Mouse (Mus musculus) embryonic facial prominence, embryonic 14.5 days (tissue): ENCODE data around the gene Cd101. TPM values are rescaled to one million over a fixed set of nuclear protein-coding genes. Genes with fewer than 3 reads are reported as not detected.

Experiments used
- ATAC-seq: fragments of 200-750 bp; cut with Nextera tagmentation; 2 replicates; pipeline ENCODE4 v1.8.0; 2017; ENCODE audit warnings: low read depth, moderate number of reproducible peaks, moderate TSS enrichment
- DNase-seq: peaks from one replicate; pipeline ENCODE4 v3.0.0-alpha.2; 2015; ENCODE audit warnings: low spot score
- H3K27ac ChIP-seq: fragments of 300-500 bp; sonication (generic); replicated peaks from 2 replicates; pipeline ENCODE4 v1.5.1; 2014; ENCODE audit warnings: low read depth, mild to moderate bottlenecking, low read length, moderate library complexity
- H3K27me3 ChIP-seq: fragments of 300-500 bp; sonication (generic); replicated peaks from 2 replicates; pipeline ENCODE4 v1.6.1; 2014; ENCODE audit warnings: low read length; ENCODE audit not compliant: control insufficient read depth, insufficient read depth
- H3K36me3 ChIP-seq: fragments of 300-500 bp; sonication (generic); 2 replicates; pipeline ENCODE4 v1.6.1; 2014; ENCODE audit warnings: low read length, mixed read lengths; ENCODE audit not compliant: control insufficient read depth, insufficient read depth
- H3K4me1 ChIP-seq: fragments of 300-500 bp; sonication (generic); 2 replicates; pipeline ENCODE4 v1.6.1; 2014; ENCODE audit warnings: antibody characterized with exemption, low read length; ENCODE audit not compliant: control insufficient read depth, insufficient read depth
- H3K4me2 ChIP-seq: fragments of 300-500 bp; sonication (generic); 2 replicates; pipeline ENCODE4 v1.6.1; 2014; ENCODE audit warnings: low read depth, mild to moderate bottlenecking, low read length, moderate library complexity, mixed read lengths
- H3K4me3 ChIP-seq: fragments of 300-500 bp; sonication (generic); 2 replicates; pipeline ENCODE4 v1.5.1; 2014; ENCODE audit warnings: low read depth, mild to moderate bottlenecking, low read length
- H3K9ac ChIP-seq: fragments of 300-500 bp; sonication (generic); 2 replicates; pipeline ENCODE4 v1.6.1; 2014; ENCODE audit warnings: low read depth, mild to moderate bottlenecking, low read length, moderate library complexity, mixed read lengths
- H3K9me3 ChIP-seq: fragments of 300-500 bp; sonication (generic); 2 replicates; pipeline ENCODE4 v1.6.1; 2016; ENCODE audit warnings: low read length; ENCODE audit not compliant: control insufficient read depth
- WGBS: fragments of 180-500 bp; shearing (Covaris S2); extraction: QIAGEN DNeasy Blood & Tissue Kit; methylation state at CpG from one replicate; pipeline ENCODE4 v1.1.7; 2014; 5-methylcytosine and 5-hydroxymethylcytosine counted together
- polyA plus RNA-seq: library from polyadenylated mRNA; unstranded; fragments of >200 nt; fragmentation: Nextera tagmentation; extraction: Ambion mirVana; gene quantifications from 2 replicates; pipeline ENCODE4 v1.2.1, GENCODE M21; 2014

Gene Cd101
- polyA plus RNA-seq, 1 experiment from 2014 or later = 0.24 TPM

DNA sequence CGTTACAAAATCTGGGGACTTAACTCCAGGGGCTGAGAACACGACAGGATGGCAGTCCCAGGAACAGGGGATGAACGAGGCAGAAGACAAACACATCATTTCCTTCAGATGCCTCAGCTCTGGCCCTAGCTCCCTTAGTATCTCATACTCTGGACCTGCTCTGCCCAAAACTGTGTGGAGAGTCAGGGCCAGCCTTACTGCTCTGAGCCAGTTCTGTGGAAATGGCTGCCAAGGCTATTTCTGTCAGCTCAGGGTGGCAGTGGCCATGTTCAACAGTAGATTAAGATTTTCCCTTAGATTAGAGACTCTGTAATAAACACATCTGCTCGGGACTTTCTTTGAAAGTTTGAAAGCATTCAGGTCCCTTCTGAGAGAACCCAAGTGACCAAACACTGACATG, 22.2 kb upstream of the Cd101 start:
- DNase-seq (no peak), ATAC-seq (no peak)
- Histone ChIP-seq H3K9ac (no peak overlapping the region), H3K27me3 (no peaks in the 10 kb centered on the region), H3K4me2 (no peak overlapping the region), H3K36me3 (peaks cover 53% of the 10 kb centered on the region), H3K27ac (no peak overlapping the region), H3K4me1 (no peaks in the 10 kb centered on the region), H3K9me3 (no peaks in the 10 kb centered on the region), H3K4me3 (no peak overlapping the region)
- WGBS = 69% methylated on average over 4 of the region's 4 CpGs

DNA sequence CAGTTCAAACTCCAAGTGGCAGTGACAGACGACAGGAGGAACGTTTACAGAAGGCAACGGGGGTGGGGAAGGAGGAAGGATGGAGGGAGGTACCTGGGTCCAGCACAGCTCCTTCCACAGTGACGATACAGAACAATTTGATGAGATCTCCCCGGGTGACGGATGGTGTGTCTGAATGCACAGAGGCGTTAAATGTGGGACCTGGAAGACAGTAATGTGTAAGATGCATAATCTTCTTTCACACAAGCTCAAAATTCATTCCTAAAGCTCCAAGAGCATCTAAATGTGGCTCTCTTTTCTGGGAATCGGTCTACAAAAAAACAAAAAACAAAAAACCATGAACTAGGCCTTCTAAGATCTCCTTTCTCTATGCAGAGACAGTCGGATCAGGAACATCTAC, 20.6 kb upstream of the Cd101 start:
- Histone ChIP-seq H3K4me3 (no peak overlapping the region), H3K9me3 (no peaks in the 10 kb centered on the region), H3K4me2 (no peak overlapping the region), H3K36me3 (peaks cover 47% of the 10 kb centered on the region), H3K27me3 (no peaks in the 10 kb centered on the region), H3K27ac (no peak overlapping the region), H3K9ac (no peak overlapping the region), H3K4me1 (no peaks in the 10 kb centered on the region)
- no peak for DNase-seq
- no peak for ATAC-seq
- 79% methylated on average over 9 of the region's 9 CpGs for WGBS

DNA sequence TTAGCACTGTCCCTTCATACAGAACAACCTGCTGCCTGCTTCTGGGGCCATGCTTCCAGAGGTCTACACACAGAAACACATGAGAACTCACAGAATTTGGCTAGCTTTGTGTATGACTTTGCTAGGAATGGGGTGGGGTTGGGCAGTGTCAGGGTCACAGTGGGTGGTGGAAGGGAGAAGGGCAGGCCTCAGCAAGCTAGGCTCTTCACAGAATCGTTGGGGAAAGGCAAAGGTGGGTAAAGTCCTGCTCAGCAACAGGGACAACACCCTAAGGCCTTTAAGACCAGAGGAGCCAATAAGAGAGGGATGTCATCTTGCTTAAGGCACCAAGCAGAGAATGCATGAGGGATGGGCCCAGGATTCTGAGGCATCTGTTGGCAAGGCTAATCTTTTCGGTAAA, 19.4 kb upstream of the Cd101 start:
- H3K4me1 ChIP-seq = no peaks in the 10 kb centered on the region
- H3K27ac ChIP-seq = no peak overlapping the region
- no peak overlapping the region for H3K4me2 ChIP-seq
- 79% methylated on average over 2 of the region's 2 CpGs for WGBS
- no peak for DNase-seq
- peaks cover 42% of the 10 kb centered on the region for H3K36me3 ChIP-seq
- no peak overlapping the region for H3K9ac ChIP-seq
- no peaks in the 10 kb centered on the region for H3K9me3 ChIP-seq
- no peak overlapping the region for H3K4me3 ChIP-seq
- no peak for ATAC-seq
- no peaks in the 10 kb centered on the region for H3K27me3 ChIP-seq

DNA sequence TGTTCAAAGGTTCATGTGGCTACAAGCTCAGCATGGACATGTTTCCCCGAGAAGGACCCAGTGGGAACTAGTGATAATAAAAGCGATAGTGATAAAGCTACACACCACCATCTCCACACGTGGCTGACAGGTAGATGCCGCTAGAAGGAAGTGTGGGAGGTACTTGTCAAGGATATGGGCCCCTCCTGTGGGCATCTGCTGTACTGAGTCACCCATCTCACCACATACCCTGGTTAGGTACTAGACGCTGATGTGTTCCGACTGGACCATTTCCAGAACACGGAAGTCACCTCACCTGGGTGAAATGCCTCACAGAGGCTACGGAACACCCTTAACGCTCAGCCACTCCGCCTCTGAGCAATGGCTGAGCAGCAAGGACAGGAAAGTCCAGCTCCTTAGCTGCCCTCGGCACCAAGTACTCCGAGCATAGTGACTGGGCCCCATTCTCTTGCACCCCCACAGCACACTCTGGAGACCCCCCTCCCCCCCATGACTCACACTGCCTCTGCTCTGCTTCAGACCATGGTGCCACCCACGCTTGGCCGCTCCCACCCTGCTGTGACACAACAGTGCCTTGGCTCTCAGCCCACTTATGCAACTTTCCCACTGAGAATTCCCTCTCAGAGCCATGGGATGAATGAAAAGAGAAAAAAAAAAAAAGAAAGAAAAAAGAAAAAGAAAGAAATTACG, 18.4 kb upstream of the Cd101 start:
- WGBS = 82% methylated on average over 15 of the region's 15 CpGs
- H3K36me3 ChIP-seq = peaks cover 43% of the 10 kb centered on the region
- peak; percentile 33 for DNase-seq
- ATAC-seq = no peak
- no peak overlapping the region for H3K4me2 ChIP-seq
- no peak overlapping the region for H3K9ac ChIP-seq
- no peak overlapping the region for H3K4me3 ChIP-seq
- no peaks in the 10 kb centered on the region for H3K4me1 ChIP-seq
- no peaks in the 10 kb centered on the region for H3K9me3 ChIP-seq
- H3K27ac ChIP-seq = no peak overlapping the region
- H3K27me3 ChIP-seq = no peaks in the 10 kb centered on the region

DNA sequence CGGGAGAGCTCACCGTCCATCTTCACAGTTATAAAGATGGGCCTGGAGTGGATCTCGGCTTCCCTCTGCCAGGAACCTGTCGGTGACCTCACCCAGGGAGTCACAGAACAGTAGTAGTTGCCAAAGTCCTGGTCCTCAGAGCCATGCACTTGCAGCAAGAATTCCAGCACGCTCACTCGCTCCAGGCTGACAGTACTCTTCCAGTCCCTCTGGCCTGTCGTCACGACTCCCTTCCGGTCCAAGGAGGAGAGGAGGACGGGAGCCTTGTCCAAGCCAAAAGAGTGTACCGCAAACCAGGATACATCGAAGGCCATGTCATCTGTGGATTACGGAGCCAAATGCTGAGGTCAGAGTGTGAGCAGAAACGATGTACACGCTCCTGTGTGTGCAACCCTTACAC, 16.1 kb upstream of the Cd101 start:
- peaks cover 51% of the 10 kb centered on the region for H3K36me3 ChIP-seq
- H3K27ac ChIP-seq = no peak overlapping the region; the same call in 1 of the 2 replicates
- no peak overlapping the region for H3K4me3 ChIP-seq
- WGBS = 90% methylated on average over 15 of the region's 15 CpGs
- DNase-seq = no peak
- H3K9me3 ChIP-seq = no peaks in the 10 kb centered on the region
- no peak overlapping the region for H3K4me2 ChIP-seq
- no peak for ATAC-seq
- H3K4me1 ChIP-seq = no peaks in the 10 kb centered on the region
- no peaks in the 10 kb centered on the region for H3K27me3 ChIP-seq
- no peak overlapping the region for H3K9ac ChIP-seq

DNA sequence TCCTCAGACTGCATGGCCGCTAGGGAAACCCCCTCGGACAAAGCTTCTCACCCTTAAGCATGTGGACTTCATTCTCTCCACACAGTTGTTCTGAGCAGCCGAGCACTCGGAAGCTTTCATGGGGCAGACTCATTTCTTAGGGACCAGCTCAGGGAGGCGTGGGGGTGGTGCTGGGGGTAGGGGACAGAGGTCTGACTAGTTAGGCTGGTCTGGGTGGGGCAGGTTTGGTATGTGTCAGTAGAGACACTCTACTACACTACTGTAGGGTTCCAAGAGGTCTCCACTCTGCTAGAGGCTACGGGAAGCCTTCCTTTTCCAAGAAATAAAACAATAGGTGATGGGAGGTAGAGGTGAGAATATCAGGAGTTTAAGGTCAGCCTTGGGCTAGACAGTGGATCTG, 15.3 kb upstream of the Cd101 start:
- H3K4me3 ChIP-seq = no peak overlapping the region
- H3K27me3 ChIP-seq = no peaks in the 10 kb centered on the region
- H3K27ac ChIP-seq = no peak overlapping the region
- H3K9ac ChIP-seq = no peak overlapping the region
- no peak for DNase-seq
- no peak overlapping the region for H3K4me2 ChIP-seq
- no peaks in the 10 kb centered on the region for H3K9me3 ChIP-seq
- H3K36me3 ChIP-seq = peaks cover 55% of the 10 kb centered on the region
- no peaks in the 10 kb centered on the region for H3K4me1 ChIP-seq
- no peak for ATAC-seq
- WGBS = 75% methylated on average over 6 of the region's 6 CpGs

DNA sequence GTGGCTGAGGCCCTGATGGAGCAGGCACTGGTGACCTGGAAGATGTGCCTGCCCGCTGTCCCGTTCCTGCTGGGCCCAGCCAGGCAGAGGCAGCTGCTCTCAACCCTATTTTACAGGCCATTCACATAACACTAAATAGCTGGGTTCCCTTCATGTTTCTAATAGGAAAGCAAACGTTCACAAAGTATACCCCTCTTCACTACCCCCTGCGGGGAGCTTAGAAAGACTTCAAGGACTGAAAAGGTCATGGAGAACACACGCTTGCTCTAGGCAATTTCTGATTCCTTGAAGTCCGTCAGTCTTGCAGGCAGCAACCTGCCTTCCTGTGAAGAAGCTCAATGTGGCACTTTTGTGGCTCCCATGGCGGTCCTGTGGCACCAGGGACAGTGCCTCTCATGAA, 12.6 kb upstream of the Cd101 start:
- ATAC-seq = no peak
- no peaks in the 10 kb centered on the region for H3K4me1 ChIP-seq

DNA sequence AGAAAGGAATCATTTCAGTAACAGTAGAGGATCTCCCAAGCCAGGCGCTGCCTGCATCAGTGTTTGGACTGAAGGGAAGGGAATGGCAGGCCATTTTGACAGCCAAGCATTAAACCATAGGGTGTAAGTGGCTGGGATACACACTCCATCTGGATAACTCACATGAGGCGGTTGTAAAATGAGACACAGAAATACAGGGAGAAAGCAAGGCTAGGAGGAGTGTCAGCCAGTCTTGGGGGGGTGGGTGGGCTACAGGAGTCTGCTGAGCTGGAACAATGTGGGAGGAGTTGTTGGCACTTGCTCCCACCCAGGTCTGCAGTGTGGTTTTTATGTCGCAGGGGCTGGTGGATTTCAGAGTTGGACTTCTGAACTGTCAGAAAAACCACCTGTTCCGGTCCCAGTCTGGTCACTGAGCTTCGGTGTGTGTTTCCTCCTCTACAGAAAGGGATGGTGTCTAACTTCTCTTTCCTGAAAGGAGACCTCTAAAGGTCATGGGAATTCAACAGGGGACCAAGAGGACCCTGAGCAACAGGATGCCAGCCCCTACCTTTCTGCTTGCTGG, 8.7 kb upstream of the Cd101 start:
- Histone ChIP-seq H3K9ac (no peak overlapping the region), H3K9me3 (no peaks in the 10 kb centered on the region), H3K4me2 (no peak overlapping the region), H3K27me3 (no peaks in the 10 kb centered on the region), H3K36me3 (peaks cover 18% of the 10 kb centered on the region), H3K27ac (no peak overlapping the region), H3K4me1 (0 out of 2 replicates have a peak, but pooled peaks cover 2% of the 10 kb centered on the region), H3K4me3 (no peak overlapping the region)
- DNase-seq (no peak), ATAC-seq (no peak)
- WGBS = 68% methylated on average over 5 of the region's 5 CpGs

More for the DNA sequence above, 12.6 kb upstream of the Cd101 start:
- Histone ChIP-seq H3K9ac (no peak overlapping the region), H3K36me3 (peaks cover 37% of the 10 kb centered on the region), H3K27me3 (no peaks in the 10 kb centered on the region), H3K27ac (no peak overlapping the region), H3K9me3 (no peaks in the 10 kb centered on the region), H3K4me2 (no peak overlapping the region), H3K4me3 (no peak overlapping the region)
- WGBS = 68% methylated on average over 7 of the region's 7 CpGs
- DNase-seq = no peak

DNA sequence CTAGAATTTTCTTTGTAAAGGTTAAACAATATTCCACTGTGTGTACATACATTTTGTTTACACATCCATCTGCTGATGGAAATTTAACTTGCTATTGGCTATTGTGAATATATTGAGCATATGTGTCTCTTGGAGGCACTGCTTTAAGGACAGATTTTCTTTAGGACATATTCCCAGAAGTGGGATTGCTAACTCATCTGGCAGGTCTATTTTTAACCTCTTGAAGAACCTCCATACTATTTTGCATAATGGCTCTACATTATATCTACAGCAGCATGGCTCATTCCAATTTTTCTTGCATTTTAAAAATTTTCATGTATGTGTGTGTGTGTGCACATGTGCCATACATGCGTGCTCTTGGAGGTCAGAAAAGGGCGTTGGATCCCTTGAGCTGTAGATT, 6.6 kb upstream of the Cd101 start:
- DNase-seq (no peak), ATAC-seq (no peak)
- Histone ChIP-seq H3K27ac (no peak overlapping the region), H3K36me3 (0 out of 2 replicates have a peak, but pooled peaks cover 5% of the 10 kb centered on the region), H3K4me2 (no peak overlapping the region), H3K9me3 (no peaks in the 10 kb centered on the region), H3K4me3 (no peak overlapping the region), H3K9ac (no peak overlapping the region), H3K4me1 (peaks cover 11% of the 10 kb centered on the region; the same call in 1 of the 2 replicates), H3K27me3 (no peaks in the 10 kb centered on the region)
- 98% methylated on average over 2 of the region's 2 CpGs for WGBS
